In the genomic region with DNA sequence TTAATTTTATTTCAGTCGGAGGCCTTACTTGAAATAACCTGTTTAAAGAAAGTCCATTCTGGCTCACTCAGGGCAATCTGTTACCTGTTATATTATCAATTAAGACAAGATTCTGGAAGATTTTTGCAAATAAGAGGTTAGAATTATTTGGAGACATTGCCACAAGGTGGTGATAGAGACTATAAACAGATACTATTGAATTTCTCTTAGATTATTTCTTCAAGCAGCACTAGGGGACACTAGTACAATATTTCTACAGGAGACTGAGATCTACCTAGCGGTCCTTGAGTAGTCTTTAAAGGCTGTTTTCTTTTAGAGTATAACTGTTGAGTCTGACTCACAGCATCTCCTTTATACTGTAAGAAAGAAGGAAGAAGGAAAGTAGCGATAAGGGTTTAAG, we compare ENCODE assay signal across 13 mouse cellular contexts. TPM values are rescaled to one million over a fixed set of nuclear protein-coding genes. Genes with fewer than 3 reads are reported as not detected.
DNase-seq lines count a peak whose midpoint lies in the region; ATAC-seq lines count a peak whose summit lies in the region.
"Had no signal": no experiment of that assay in that cellular context is flagged by ENCODE, and none has a peak within 500 bp of the region (broad histone marks: within the 10 kb centered on the region; RNA-seq: fewer than 3 reads in every experiment).

No protein-coding gene starts in this region.

- H3K27ac ChIP-seq in embryonic facial prominence, embryonic 11.5 days (replicated peaks; ENCODE audit: low read depth, low read length) = no peak overlapping the region
- no peak overlapping the region for H3K27ac ChIP-seq in embryonic facial prominence, embryonic 10.5 days (replicated peaks)
- H3K27ac ChIP-seq: midbrain, embryonic 12.5 days had no signal

- no peaks in the 10 kb centered on the region for H3K27me3 ChIP-seq in embryonic facial prominence, embryonic 11.5 days (ENCODE audit: control insufficient read depth, insufficient read depth, low read length)
- H3K27me3 ChIP-seq in embryonic facial prominence, embryonic 10.5 days (replicated peaks; ENCODE audit: low read depth, poor library complexity, severe bottlenecking) = no peaks in the 10 kb centered on the region
- H3K27me3 ChIP-seq: midbrain, embryonic 12.5 days had no signal

- no peaks in the 10 kb centered on the region for H3K36me3 ChIP-seq in embryonic facial prominence, embryonic 11.5 days (replicated peaks; ENCODE audit: control insufficient read depth, insufficient read depth, low read depth, low read length)
- H3K36me3 ChIP-seq in embryonic facial prominence, embryonic 10.5 days (replicated peaks) = no peaks in the 10 kb centered on the region
- H3K36me3 ChIP-seq: midbrain, embryonic 12.5 days had no signal

- no peak for ATAC-seq in embryonic facial prominence, embryonic 11.5 days (replicated peaks; ENCODE audit: insufficient number of reproducible peaks, low FRiP score, low TSS enrichment, low read depth)
- ATAC-seq in erythroblast, adult 5-6 weeks (replicated peaks; ENCODE audit: low FRiP score, poor library complexity, severe bottlenecking) = no peak

- WGBS in embryonic facial prominence, embryonic 11.5 days = 84% methylated on average over 3 of the region's 3 CpGs
- WGBS in embryonic facial prominence, embryonic 10.5 days = 83% methylated on average over 3 of the region's 3 CpGs

- H3K4me2 ChIP-seq in embryonic facial prominence, embryonic 11.5 days (ENCODE audit: low read depth, low read length) = no peak overlapping the region
- H3K4me2 ChIP-seq: midbrain, embryonic 12.5 days had no signal

- DNase-seq in embryonic facial prominence, embryonic 11.5 days (ENCODE audit: low spot score) = peak; percentile 25
- no peak for DNase-seq in embryonic facial prominence, embryonic 10.5 days (ENCODE audit: low spot score)
- peak; percentile 47 for DNase-seq in layer of hippocampus, adult 9-10 months (ENCODE audit: low spot score)
- DNase-seq in layer of hippocampus, postnatal 36 days = no peak
- DNase-seq in 416B (ENCODE audit: low read depth) = peak; percentile 77
- peak; percentile 22 for DNase-seq in brain, embryonic 18.5 days (ENCODE audit: low read depth, low spot score)
- no peak for DNase-seq in ovary, postnatal 14 days (ENCODE audit: low spot score)
- DNase-seq: cerebellum, adult 18-20 months had no signal

- no peaks in the 10 kb centered on the region for H3K4me1 ChIP-seq in embryonic facial prominence, embryonic 11.5 days (ENCODE audit: control insufficient read depth, insufficient read depth, low read length)
- peaks cover 6% of the 10 kb centered on the region for H3K4me1 ChIP-seq in embryonic facial prominence, embryonic 10.5 days

- H3K4me3 ChIP-seq in embryonic facial prominence, embryonic 11.5 days (ENCODE audit: low read depth, low read length) = no peak overlapping the region
- no peak overlapping the region for H3K4me3 ChIP-seq in embryonic facial prominence, embryonic 10.5 days
- H3K4me3 ChIP-seq: midbrain, embryonic 12.5 days had no signal

- H3K9ac ChIP-seq in embryonic facial prominence, embryonic 11.5 days (replicated peaks; ENCODE audit: low read length) = no peak overlapping the region
- H3K9ac ChIP-seq: midbrain, embryonic 12.5 days had no signal

- no peaks in the 10 kb centered on the region for H3K9me3 ChIP-seq in embryonic facial prominence, embryonic 11.5 days (replicated peaks; ENCODE audit: control insufficient read depth, low read length)
- H3K9me3 ChIP-seq in embryonic facial prominence, embryonic 10.5 days = no peaks in the 10 kb centered on the region
- H3K9me3 ChIP-seq: midbrain, embryonic 12.5 days had no signal

RNA-seq across cellular contexts. Expression of a gene that starts 4.3 kb away (rescaled TPM):
- 0.56 TPM in 2 replicates for polyA plus RNA-seq in embryonic facial prominence, embryonic 11.5 days (2014; fragmentation: Nextera tagmentation; extraction: Ambion mirVana)
- 0.15 and 0.68 TPM in 2 replicates for polyA plus RNA-seq in embryonic facial prominence, embryonic 10.5 days (2016; fragmentation: Nextera tagmentation; extraction: Ambion mirVana)
- total RNA-seq in layer of hippocampus, postnatal 36 days (2021) = under 1 TPM in 1 of 2 experiments, not detected in 1; 0.60 TPM
- not detected in 2 replicates for total RNA-seq in erythroblast, adult 5-6 weeks (2015; ENCODE audit: low replicate concordance)
- not detected in 2 replicates for total RNA-seq in erythroblast, adult 5-6 weeks (2017; ENCODE audit: low replicate concordance)
- total RNA-seq: heart, adult 18-20 months; left cerebral cortex, postnatal 36 days had no signal
- polyA plus RNA-seq: C2C12; midbrain, embryonic 12.5 days had no signal

Comparison
In these comparisons a context has a peak if more than half of its experiments do, and no peak if none do; other contexts are left out.
1. DNase-seq: peak in embryonic facial prominence, embryonic 11.5 days (single experiment), layer of hippocampus, adult 9-10 months (single experiment), 416B (single experiment) and brain, embryonic 18.5 days (single experiment); none in embryonic facial prominence, embryonic 10.5 days (single experiment), layer of hippocampus, postnatal 36 days (0 of 2) and ovary, postnatal 14 days (single experiment).